In the genomic region with DNA sequence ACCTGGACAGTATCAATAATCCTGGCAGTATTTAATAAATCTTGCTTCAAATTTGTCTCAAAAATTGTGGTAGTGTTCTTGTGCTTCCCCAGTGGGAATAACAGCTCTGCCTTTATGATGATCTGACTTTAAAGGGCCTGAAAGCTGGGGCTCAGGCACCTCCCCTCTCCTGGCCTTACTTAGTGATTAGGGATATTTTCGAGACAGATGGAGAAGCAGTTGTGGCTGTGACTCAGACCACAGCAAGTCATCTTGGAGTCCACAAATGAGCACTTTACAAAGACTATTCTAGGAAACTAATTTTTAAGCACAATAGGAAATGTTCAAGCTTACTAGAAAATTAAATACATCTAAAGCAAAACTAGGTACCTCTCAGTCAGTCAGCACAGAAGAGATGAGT, we compare ENCODE assay signal across 24 mouse cellular contexts.
DNase-seq lines count a peak whose midpoint lies in the region; ATAC-seq and TF ChIP-seq lines count a peak whose summit lies in the region.
"Had no signal": no experiment of that assay in that cellular context is flagged by ENCODE, and none has a peak within 500 bp of the region (broad histone marks: within the 10 kb centered on the region; RNA-seq: fewer than 3 reads in every experiment).

No protein-coding gene starts in this region.

- no peak for TF ChIP-seq POLR2A in myocyte (IDR thresholded peaks at IDR 0.05; ENCODE audit: insufficient read length, low read depth)
- no peak for TF ChIP-seq POLR2A in olfactory bulb, adult 2 months (IDR thresholded peaks at IDR 0.05; ENCODE audit: insufficient read depth, low read depth, low read length)

- 20% methylated on average over 1 of the region's 1 CpGs for WGBS in olfactory bulb, adult 2 months
- 86% methylated on average over 1 of the region's 1 CpGs for WGBS in midbrain, embryonic 11.5 days

- no peak for TF ChIP-seq CTCF in C2C12 (IDR thresholded peaks at IDR 0.05; ENCODE audit: control insufficient read depth, insufficient read depth, insufficient read length)
- no peak for TF ChIP-seq CTCF in olfactory bulb, adult 2 months (IDR thresholded peaks at IDR 0.05; ENCODE audit: insufficient read depth, low read depth, low read length)

- DNase-seq in brain, adult 2 months (ENCODE audit: low read depth, low spot score) = peak; percentile 63
- DNase-seq in midbrain, embryonic 11.5 days (ENCODE audit: low spot score, missing footprints) = no peak
- DNase-seq in right cerebral cortex, postnatal 4 days = no peak
- DNase-seq in gastrocnemius, postnatal 4 days (ENCODE audit: low spot score in 2 of 2) = no peak
- DNase-seq in testis, postnatal 14 days (ENCODE audit: low spot score) = no peak
- DNase-seq: adrenal gland, adult 2 months; adrenal gland, adult 8-10 months; adrenal gland, postnatal 10 days; adrenal gland, postnatal 14 days; adrenal gland, postnatal 25 days; adrenal gland, postnatal 36 days; B cell, adult 2 months; cerebellum, adult 11 months; cerebellum, adult 11-12 months; cerebellum, adult 18-20 months; cerebellum, adult 2 months had no signal

- no peak overlapping the region for H3K9ac ChIP-seq in midbrain, embryonic 11.5 days (ENCODE audit: low read length)

- no peaks in the 10 kb centered on the region for H3K27me3 ChIP-seq in C2C12 (ENCODE audit: control insufficient read depth, insufficient read depth, insufficient read length)
- no peaks in the 10 kb centered on the region for H3K27me3 ChIP-seq in myocyte (ENCODE audit: control insufficient read depth, insufficient read depth, insufficient read length)
- H3K27me3 ChIP-seq in midbrain, embryonic 11.5 days (ENCODE audit: control insufficient read depth, insufficient read depth, low read length) = no peaks in the 10 kb centered on the region
- H3K27me3 ChIP-seq: CH12.LX, Patski had no signal

- H3K79me3 ChIP-seq in C2C12 (ENCODE audit: low read depth) = no peaks in the 10 kb centered on the region

- H3K9me3 ChIP-seq in midbrain, embryonic 11.5 days (ENCODE audit: control insufficient read depth, low read length) = no peaks in the 10 kb centered on the region
- H3K9me3 ChIP-seq: G1E had no signal

- H3K36me3 ChIP-seq in C2C12 (ENCODE audit: control insufficient read depth, insufficient read depth) = no peaks in the 10 kb centered on the region
- H3K36me3 ChIP-seq in myocyte (ENCODE audit: control insufficient read depth, insufficient read depth) = no peaks in the 10 kb centered on the region
- no peaks in the 10 kb centered on the region for H3K36me3 ChIP-seq in midbrain, embryonic 11.5 days (ENCODE audit: control insufficient read depth, insufficient read depth, low read length)
- H3K36me3 ChIP-seq: G1E had no signal

- H3K79me2 ChIP-seq in C2C12 (ENCODE audit: control insufficient read depth, insufficient read depth) (no peaks in the 10 kb centered on the region), myocyte (ENCODE audit: control insufficient read depth, insufficient read depth) (no peaks in the 10 kb centered on the region)

- no peak for ATAC-seq in midbrain, embryonic 11.5 days (ENCODE audit: low FRiP score)
- ATAC-seq: activated CD4-positive, CD25-positive, alpha-beta regulatory T cell, adult 4 months; CD4-positive, CD25-positive, alpha-beta regulatory T cell, adult 4 months; Patski had no signal

- no peaks in the 10 kb centered on the region for H3K4me1 ChIP-seq in olfactory bulb, adult 2 months (ENCODE audit: control insufficient read depth, insufficient read depth, low read length)
- H3K4me1 ChIP-seq in midbrain, embryonic 11.5 days (ENCODE audit: control insufficient read depth, insufficient read depth, low read length) = no peaks in the 10 kb centered on the region

- H3K4me3 ChIP-seq in C2C12 (ENCODE audit: insufficient read depth, poor library complexity, severe bottlenecking) (no peak overlapping the region), myocyte (no peak overlapping the region)
- H3K4me3 ChIP-seq in olfactory bulb, adult 2 months (ENCODE audit: insufficient read depth, low read depth, low read length) = no peak overlapping the region
- no peak overlapping the region for H3K4me3 ChIP-seq in midbrain, embryonic 11.5 days (ENCODE audit: low read depth, low read length)

- peak overlapping the region; percentile 58 for H3K4me2 ChIP-seq in myocyte (ENCODE audit: low read depth)
- H3K4me2 ChIP-seq in midbrain, embryonic 11.5 days = no peak overlapping the region

- peak overlapping the region; percentile 69; the same call in 1 of the 2 replicates for H3K27ac ChIP-seq in olfactory bulb, adult 2 months (ENCODE audit: insufficient read depth, low read depth, low read length)
- no peak overlapping the region for H3K27ac ChIP-seq in midbrain, embryonic 11.5 days (ENCODE audit: low read depth, low read length)

- H3ac ChIP-seq in C2C12 (ENCODE audit: control insufficient read depth, insufficient read length, low read depth) = no peak overlapping the region
- no peak overlapping the region for H3ac ChIP-seq in myocyte (ENCODE audit: control insufficient read depth, insufficient read length)

TF ChIP-seq in C2C12, 6 proteins besides CTCF, POLR2A, EP300 and RAD21:
- TF ChIP-seq FOSL1 (IDR thresholded peaks at IDR 0.05; ENCODE audit: insufficient read depth, low read length, poor library complexity, severe bottlenecking) (no peak), MYOD1 (IDR thresholded peaks at IDR 0.05; ENCODE audit: control insufficient read depth, insufficient read length, low read depth) (peak; percentile 88), CEBPB (IDR thresholded peaks at IDR 0.05; ENCODE audit: low read depth) (no peak), MAX (IDR thresholded peaks at IDR 0.05) (no peak), USF1 (IDR thresholded peaks at IDR 0.05; ENCODE audit: low read depth) (no peak)

TF ChIP-seq in myocyte, 11 proteins besides CTCF, POLR2A, EP300 and RAD21:
- TF ChIP-seq TCF12 (IDR thresholded peaks at IDR 0.05; ENCODE audit: insufficient read depth, poor library complexity, severe bottlenecking) (peak; percentile 72), MYOG (IDR thresholded peaks at IDR 0.05; ENCODE audit: control insufficient read depth in 1 of 3, insufficient read depth in 1 of 3, insufficient read length in 2 of 3, low read depth in 2 of 3) (peak in 2 of 3 experiments; percentile 67 to 73), MYOD1 (IDR thresholded peaks at IDR 0.05; ENCODE audit: control insufficient read depth in 1 of 3, insufficient read length in 2 of 3, low read depth in 2 of 3) (peak; percentile 15 to 76 (median 65)), USF1 (IDR thresholded peaks at IDR 0.05; ENCODE audit: low read depth) (no peak)
